Mouse (Mus musculus): ENCODE measurements around the gene Gm10974. TPM values are rescaled to one million over a fixed set of nuclear protein-coding genes. Genes with fewer than 3 reads are reported as not detected.

Gm10974 gene
- polyA plus RNA-seq, 1 experiment from 2014 or later: not detected

DNA sequence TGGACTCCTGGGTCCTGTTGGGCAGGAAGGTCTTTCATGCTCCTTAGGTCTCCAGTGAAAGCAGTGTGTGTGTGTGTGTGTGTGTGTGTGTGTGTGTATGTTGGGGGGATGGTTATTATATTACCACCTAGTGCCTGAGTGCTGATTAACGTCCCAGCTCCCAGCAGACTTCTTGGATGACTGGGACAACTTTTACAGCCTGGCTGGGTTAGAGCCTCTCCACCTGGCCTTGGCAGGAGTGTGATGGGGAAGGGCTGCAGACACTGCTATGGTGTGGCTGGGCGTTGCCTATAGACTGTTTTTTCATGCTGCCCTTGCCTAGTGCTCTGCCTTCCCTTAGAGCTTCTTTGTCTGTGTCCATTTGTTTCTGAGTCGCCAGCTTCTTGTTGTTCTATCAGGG lies 25.7 kb upstream of the Gm10974 start:
- no peak for DNase-seq
- Histone ChIP-seq H3K4me2 (no peak overlapping the region), H3K36me3 (no peaks in the 10 kb centered on the region), H3K4me1 (replicated peaks) (no peaks in the 10 kb centered on the region), H3K9ac (no peak overlapping the region), H3K27ac (no peak overlapping the region), H3K9me3 (replicated peaks) (no peaks in the 10 kb centered on the region), H3K27me3 (no peaks in the 10 kb centered on the region), H3K4me3 (replicated peaks) (no peak overlapping the region)
- ATAC-seq (ENCODE audit: low read depth): no peak
- WGBS (ENCODE audit: insufficient replicate concordance): 51% methylated on average over 3 of the region's 3 CpGs

DNA sequence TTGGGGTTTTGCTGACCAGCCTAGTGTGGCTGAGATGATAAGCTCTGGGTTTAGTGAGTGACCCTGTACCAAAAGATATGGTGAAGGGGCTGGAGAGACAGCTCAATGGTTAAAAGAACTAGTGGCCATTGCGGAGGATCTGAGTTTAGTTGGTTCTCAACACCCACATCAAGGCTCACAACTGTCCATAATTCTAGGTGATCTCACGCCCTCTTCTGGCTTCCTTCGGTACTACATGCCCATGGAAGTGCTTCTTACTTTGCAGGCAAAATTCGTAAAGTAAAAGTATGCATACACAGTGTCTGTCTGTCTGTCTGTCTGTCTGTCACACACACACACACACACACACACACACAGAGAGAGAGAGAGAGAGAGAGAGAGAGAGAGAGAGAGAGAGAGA lies 23.4 kb upstream of the Gm10974 start:
- 44% methylated on average over 4 of the region's 4 CpGs for WGBS (ENCODE audit: insufficient replicate concordance)
- no peak overlapping the region for H3K4me2 ChIP-seq
- H3K27me3 ChIP-seq: no peaks in the 10 kb centered on the region
- H3K4me1 ChIP-seq (replicated peaks): 0 out of 2 replicates have a peak, but pooled peaks cover 2% of the 10 kb centered on the region
- no peak overlapping the region for H3K27ac ChIP-seq
- ATAC-seq (ENCODE audit: low read depth) (no peak), DNase-seq (peak; percentile 15)
- H3K4me3 ChIP-seq (replicated peaks): no peak overlapping the region
- no peaks in the 10 kb centered on the region for H3K9me3 ChIP-seq (replicated peaks)
- H3K36me3 ChIP-seq: no peaks in the 10 kb centered on the region
- no peak overlapping the region for H3K9ac ChIP-seq

DNA sequence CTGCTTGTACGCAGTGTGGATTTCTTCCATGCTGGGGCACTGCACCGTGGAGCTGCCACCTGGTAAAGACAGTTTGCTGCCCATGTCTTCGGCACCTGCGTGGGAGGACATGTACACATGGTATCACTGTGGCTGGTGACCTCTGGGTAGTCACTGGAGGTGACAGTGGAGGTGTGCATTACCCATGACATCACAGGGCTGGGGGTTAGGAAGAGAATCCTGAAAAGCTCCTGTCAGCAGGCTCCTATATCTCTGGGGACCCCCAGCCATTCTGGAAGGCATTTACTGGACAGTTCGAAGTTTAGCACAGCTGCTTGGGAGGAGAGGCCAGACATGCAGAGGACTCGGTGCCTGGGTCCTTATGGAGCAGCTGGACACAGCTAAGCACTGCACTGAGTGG lies 22.9 kb upstream of the Gm10974 start:
- no peak overlapping the region for H3K4me3 ChIP-seq (replicated peaks)
- WGBS (ENCODE audit: insufficient replicate concordance): 69% methylated on average over 6 of the region's 6 CpGs
- no peaks in the 10 kb centered on the region for H3K9me3 ChIP-seq (replicated peaks)
- no peak overlapping the region for H3K27ac ChIP-seq
- ATAC-seq (ENCODE audit: low read depth) (no peak), DNase-seq (no peak)
- H3K36me3 ChIP-seq: no peaks in the 10 kb centered on the region
- 0 out of 2 replicates have a peak, but pooled peaks cover 2% of the 10 kb centered on the region for H3K4me1 ChIP-seq (replicated peaks)
- H3K27me3 ChIP-seq: no peaks in the 10 kb centered on the region
- no peak overlapping the region for H3K4me2 ChIP-seq
- H3K9ac ChIP-seq: no peak overlapping the region

DNA sequence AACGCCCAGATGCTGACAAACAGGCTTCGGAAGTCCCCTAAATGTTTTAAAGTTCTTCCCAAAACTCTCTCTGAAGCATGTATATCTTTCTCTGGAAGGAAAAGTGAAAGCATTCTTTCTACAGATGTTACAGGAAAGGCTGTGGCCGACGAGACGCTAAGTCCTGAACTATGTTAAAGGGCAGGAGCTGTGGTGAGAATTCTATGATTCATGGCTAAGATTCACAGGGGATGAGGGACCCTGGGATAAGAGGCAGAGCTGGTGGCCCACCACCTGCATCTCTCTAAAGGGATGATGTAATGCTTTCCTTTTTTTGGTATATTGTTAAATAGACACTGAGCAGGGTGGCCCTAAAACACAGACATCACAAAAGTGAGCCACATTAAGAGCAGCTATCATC lies 22.4 kb upstream of the Gm10974 start:
- no peak for ATAC-seq (ENCODE audit: low read depth)
- Histone ChIP-seq H3K36me3 (no peaks in the 10 kb centered on the region), H3K9me3 (replicated peaks) (no peaks in the 10 kb centered on the region), H3K4me2 (no peak overlapping the region), H3K27ac (no peak overlapping the region), H3K4me3 (replicated peaks) (no peak overlapping the region), H3K9ac (no peak overlapping the region), H3K27me3 (no peaks in the 10 kb centered on the region), H3K4me1 (replicated peaks) (0 out of 2 replicates have a peak, but pooled peaks cover 2% of the 10 kb centered on the region)
- WGBS (ENCODE audit: insufficient replicate concordance): 70% methylated on average over 5 of the region's 5 CpGs
- DNase-seq: no peak

DNA sequence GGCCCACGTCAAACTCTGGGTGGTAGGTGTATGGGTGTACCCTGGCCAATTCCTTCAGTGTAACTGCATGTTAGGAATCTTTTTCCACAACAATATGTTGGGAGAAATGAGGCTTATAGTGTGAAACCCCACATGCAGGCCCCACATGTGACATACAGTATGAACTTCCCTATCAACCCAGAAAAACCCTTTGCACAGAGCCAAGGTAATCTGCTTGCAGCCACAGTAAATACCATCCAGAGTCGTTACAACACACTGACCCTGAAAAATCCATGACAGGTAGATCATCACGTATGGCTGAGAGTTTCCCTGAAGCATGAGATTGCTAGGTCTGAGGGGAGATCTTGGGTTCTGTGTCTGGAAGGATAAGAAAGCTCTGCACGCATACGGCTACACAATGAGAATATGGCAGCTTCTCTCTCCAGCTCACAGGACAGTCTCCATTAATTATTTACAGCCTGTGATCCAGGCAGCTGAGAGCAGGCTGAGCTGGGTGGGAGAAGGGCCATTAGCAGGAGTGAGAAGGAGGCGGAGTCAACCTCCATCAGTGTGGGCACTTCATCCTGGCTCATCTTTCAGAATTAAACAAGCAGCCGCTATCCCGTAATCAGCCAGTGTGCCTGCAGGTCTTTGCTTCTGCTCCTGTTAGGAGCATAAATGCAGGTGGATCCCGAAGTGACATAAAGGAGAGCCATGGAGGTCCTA lies 18.6 kb upstream of the Gm10974 start:
- no peak for DNase-seq

DNA sequence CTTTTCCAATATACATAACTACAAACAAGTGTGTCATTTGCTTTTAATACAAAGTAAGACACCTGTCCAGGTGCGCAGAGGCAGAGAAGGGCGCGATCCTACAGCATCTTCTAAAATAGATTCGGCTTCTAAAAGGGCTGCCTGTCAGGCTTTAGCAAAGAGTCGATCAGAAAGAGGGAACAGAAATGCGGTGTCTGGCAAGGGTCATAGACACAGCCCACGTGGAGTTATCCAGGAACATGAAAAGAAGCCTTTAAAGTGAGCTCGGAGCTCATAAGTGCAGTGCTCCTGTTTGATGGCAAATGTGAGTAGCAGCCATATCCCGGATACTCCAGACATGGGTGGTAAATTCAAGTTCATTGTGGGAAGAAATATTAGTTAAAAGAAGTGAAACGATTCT lies 17.1 kb upstream of the Gm10974 start:
- no peaks in the 10 kb centered on the region for H3K9me3 ChIP-seq (replicated peaks)
- no peak overlapping the region for H3K4me2 ChIP-seq
- DNase-seq: no peak
- 0 out of 2 replicates have a peak, but pooled peaks cover 2% of the 10 kb centered on the region for H3K4me1 ChIP-seq (replicated peaks)
- H3K36me3 ChIP-seq: no peaks in the 10 kb centered on the region
- no peaks in the 10 kb centered on the region for H3K27me3 ChIP-seq
- H3K9ac ChIP-seq: no peak overlapping the region
- ATAC-seq (ENCODE audit: low read depth): no peak
- H3K27ac ChIP-seq: no peak overlapping the region
- 78% methylated on average over 10 of the region's 10 CpGs for WGBS (ENCODE audit: insufficient replicate concordance)
- H3K4me3 ChIP-seq (replicated peaks): no peak overlapping the region

More for the DNA sequence above, 18.6 kb upstream of the Gm10974 start:
- H3K9me3 ChIP-seq (replicated peaks): no peaks in the 10 kb centered on the region
- WGBS (ENCODE audit: insufficient replicate concordance): 62% methylated on average over 9 of the region's 9 CpGs
- no peaks in the 10 kb centered on the region for H3K36me3 ChIP-seq
- H3K27ac ChIP-seq: no peak overlapping the region
- no peaks in the 10 kb centered on the region for H3K27me3 ChIP-seq
- no peak overlapping the region for H3K4me3 ChIP-seq (replicated peaks)
- peak; percentile 34; the same call in 1 of the 2 replicates for ATAC-seq (ENCODE audit: low read depth)
- H3K9ac ChIP-seq: no peak overlapping the region
- no peak overlapping the region for H3K4me2 ChIP-seq
- 0 out of 2 replicates have a peak, but pooled peaks cover 2% of the 10 kb centered on the region for H3K4me1 ChIP-seq (replicated peaks)

DNA sequence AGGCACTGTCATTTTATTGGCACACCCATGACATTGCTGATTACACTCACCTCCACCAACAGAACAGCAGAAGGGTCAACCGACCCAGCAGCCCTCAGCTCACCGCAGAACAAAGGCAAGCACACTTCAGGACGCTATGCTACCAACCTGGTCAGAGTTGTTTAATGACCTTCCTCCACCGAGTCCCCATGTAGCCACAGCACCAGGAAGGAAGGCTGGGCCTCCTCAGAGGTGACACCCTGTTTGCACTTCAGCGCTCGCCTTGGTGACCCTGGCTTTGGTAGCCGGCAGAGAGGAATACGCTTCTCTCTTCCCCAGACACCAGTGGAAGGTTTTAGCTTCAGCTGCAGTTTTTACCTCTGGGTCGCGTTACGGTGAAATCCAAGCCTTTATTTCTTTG lies 16.0 kb upstream of the Gm10974 start:
- no peak overlapping the region for H3K4me3 ChIP-seq (replicated peaks)
- H3K36me3 ChIP-seq: no peaks in the 10 kb centered on the region
- WGBS (ENCODE audit: insufficient replicate concordance): 65% methylated on average over 11 of the region's 11 CpGs
- H3K9me3 ChIP-seq (replicated peaks): no peaks in the 10 kb centered on the region
- no peak overlapping the region for H3K9ac ChIP-seq
- no peak overlapping the region for H3K4me2 ChIP-seq
- no peak overlapping the region for H3K27ac ChIP-seq
- ATAC-seq (ENCODE audit: low read depth) (no peak), DNase-seq (no peak)
- H3K27me3 ChIP-seq: no peaks in the 10 kb centered on the region
- H3K4me1 ChIP-seq (replicated peaks): 0 out of 2 replicates have a peak, but pooled peaks cover 2% of the 10 kb centered on the region

DNA sequence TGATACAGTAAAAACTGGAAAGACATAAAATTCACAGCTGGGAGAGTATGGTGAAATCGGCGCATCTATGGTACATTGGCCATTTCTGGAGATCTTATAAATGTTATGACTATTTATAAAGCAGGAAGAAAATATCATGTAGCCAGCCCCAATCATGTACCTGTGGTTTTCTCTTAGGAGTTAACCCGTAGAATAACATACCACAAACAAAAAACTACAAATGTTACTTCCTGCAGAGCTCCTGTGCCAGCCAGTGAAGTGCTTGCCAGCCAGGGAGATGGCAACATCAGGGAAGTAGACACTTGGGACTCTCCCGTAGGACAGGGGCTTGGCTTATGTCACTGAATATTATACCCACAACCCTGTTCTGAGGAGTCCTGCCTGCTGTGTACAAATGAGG lies 14.6 kb upstream of the Gm10974 start:
- DNase-seq (no peak), ATAC-seq (ENCODE audit: low read depth) (no peak)
- H3K9ac ChIP-seq: no peak overlapping the region
- no peaks in the 10 kb centered on the region for H3K9me3 ChIP-seq (replicated peaks)
- 73% methylated on average over 4 of the region's 4 CpGs for WGBS (ENCODE audit: insufficient replicate concordance)
- no peak overlapping the region for H3K4me3 ChIP-seq (replicated peaks)
- no peak overlapping the region for H3K27ac ChIP-seq
- H3K4me2 ChIP-seq: no peak overlapping the region
- H3K27me3 ChIP-seq: no peaks in the 10 kb centered on the region
- H3K4me1 ChIP-seq (replicated peaks): peaks cover 12% of the 10 kb centered on the region
- H3K36me3 ChIP-seq: no peaks in the 10 kb centered on the region

DNA sequence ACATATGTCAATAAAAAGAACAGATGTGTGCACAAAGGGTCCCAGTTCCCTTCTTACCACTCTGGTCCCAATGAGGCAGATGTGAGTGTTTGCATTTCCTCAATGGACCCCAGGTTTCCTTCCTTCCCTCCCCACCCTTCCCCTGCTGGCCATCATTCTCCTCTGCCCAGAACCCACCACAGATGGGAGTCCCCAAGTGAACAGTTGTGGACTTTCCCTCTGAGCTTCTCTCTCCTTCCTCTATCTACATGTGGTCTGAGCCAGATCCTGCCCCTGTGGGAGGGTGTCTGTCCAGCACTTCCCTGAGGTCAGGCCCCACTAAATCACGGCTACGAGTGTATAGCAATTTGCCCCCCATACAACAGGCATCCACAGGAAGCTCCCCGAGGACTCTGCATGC lies 10.8 kb upstream of the Gm10974 start:
- Histone ChIP-seq H3K4me1 (replicated peaks) (peaks cover 24% of the 10 kb centered on the region), H3K27ac (no peak overlapping the region), H3K27me3 (no peaks in the 10 kb centered on the region), H3K9me3 (replicated peaks) (no peaks in the 10 kb centered on the region), H3K36me3 (peaks cover 3% of the 10 kb centered on the region; the same call in 1 of the 2 replicates), H3K4me3 (replicated peaks) (no peak overlapping the region), H3K4me2 (no peak overlapping the region), H3K9ac (no peak overlapping the region)
- no peak for ATAC-seq (ENCODE audit: low read depth)
- DNase-seq: no peak
- WGBS (ENCODE audit: insufficient replicate concordance): 44% methylated on average over 3 of the region's 3 CpGs

DNA sequence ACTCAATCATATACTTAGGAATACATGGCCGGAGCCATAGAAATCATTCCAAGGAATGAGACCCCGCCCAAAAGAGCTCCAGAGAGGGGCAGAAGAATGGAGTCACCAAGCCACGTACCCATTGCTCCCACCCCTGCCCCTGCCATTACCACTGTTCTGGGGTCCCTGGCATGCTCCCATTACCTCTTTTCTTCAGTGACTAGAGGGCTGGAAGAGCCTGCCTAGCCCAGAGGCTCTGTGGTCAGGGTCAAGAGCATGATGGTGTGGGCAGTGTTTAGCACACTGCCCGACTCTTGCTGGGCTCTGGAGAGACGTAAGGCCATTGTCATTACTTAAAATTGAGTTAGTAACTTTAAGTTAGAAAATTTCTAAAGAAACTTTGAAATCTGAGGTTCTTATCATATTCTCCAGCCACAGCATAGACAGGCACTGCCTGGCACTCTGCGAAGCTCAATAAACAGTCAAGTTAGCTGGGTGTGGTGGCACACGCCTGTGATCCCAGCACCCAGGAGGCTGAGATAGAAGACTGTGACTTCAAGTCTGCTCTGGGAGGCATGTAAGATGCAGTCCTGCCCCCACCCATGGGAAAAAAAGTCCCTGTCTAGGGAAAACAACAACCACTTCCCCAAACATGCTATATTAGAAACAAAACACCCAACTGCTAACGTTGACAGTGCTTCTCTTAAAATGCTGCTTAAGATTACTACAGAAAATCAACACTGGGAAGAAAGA lies 9.7 kb upstream of the Gm10974 start:
- H3K4me2 ChIP-seq: no peak overlapping the region
- peaks cover 24% of the 10 kb centered on the region for H3K4me1 ChIP-seq (replicated peaks)
- WGBS (ENCODE audit: insufficient replicate concordance): 58% methylated on average over 8 of the region's 8 CpGs
- 0 out of 2 replicates have a peak, but pooled peaks cover 3% of the 10 kb centered on the region for H3K9me3 ChIP-seq (replicated peaks)
- H3K36me3 ChIP-seq: peaks cover 9% of the 10 kb centered on the region
- peak; percentile 93 for ATAC-seq (ENCODE audit: low read depth)
- H3K9ac ChIP-seq: no peak overlapping the region
- H3K4me3 ChIP-seq (replicated peaks): no peak overlapping the region
- no peak overlapping the region for H3K27ac ChIP-seq
- H3K27me3 ChIP-seq: no peaks in the 10 kb centered on the region
- no peak for DNase-seq

DNA sequence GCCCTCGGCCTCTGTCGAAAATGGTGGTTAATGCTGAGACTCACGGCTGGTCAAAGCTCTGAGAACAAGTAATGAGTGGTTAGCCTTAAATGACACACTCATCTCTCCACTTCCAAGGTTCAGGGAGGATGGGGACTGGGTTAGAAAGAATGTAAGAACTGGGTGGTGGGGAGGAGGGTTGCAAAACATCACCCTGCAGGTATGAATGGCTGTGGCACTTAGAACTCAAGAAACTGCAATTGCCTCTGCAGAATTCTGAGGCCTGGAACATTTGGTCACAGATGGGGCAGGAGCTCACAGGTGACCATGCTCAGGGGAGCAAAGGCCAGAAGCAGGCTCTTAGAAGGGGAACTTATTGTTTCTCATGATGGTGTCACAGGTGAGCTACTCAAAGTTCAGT lies 7.2 kb upstream of the Gm10974 start:
- ATAC-seq (ENCODE audit: low read depth) (no peak), DNase-seq (no peak)
- 84% methylated on average over 3 of the region's 3 CpGs for WGBS (ENCODE audit: insufficient replicate concordance)
- Histone ChIP-seq H3K4me3 (replicated peaks) (no peak overlapping the region), H3K4me1 (replicated peaks) (peaks cover 24% of the 10 kb centered on the region), H3K4me2 (no peak overlapping the region), H3K27ac (no peak overlapping the region; the same call in 1 of the 2 replicates), H3K9ac (no peak overlapping the region), H3K9me3 (replicated peaks) (peaks cover 11% of the 10 kb centered on the region), H3K36me3 (peaks cover 16% of the 10 kb centered on the region), H3K27me3 (no peaks in the 10 kb centered on the region)
